Mouse (Mus musculus): ENCODE data around the gene Aacs.
"Not testable (repeated sequence)": the region's sequence is repeated elsewhere in the genome, so short reads cannot be mapped to it uniquely, and the experiment has no call there.

The Aacs gene

GRCm38 (mm10) chr5:125465192-125465591 is 10.4 kb upstream of the Aacs start:
- no peak for DNase-seq (ENCODE audit: low read depth, low spot score)

- peak; percentile 100 for DNase-seq (ENCODE audit: low read depth, low spot score)
These were observed 9.9 kb upstream of the Aacs start for GRCm38 (mm10) chr5:125465701-125466106.

- DNase-seq (ENCODE audit: low read depth, low spot score) = no peak
These were observed 9.1 kb upstream of the Aacs start for GRCm38 (mm10) chr5:125466483-125466882.

GRCm38 (mm10) chr5:125467261-125467660 is 8.4 kb upstream of the Aacs start:
- DNase-seq (ENCODE audit: low read depth, low spot score) = no peak

- no peak for DNase-seq (ENCODE audit: low read depth, low spot score)
These were observed 4.9 kb upstream of the Aacs start for GRCm38 (mm10) chr5:125470713-125471112.

GRCm38 (mm10) chr5:125472796-125473475 is 2.7 kb upstream of the Aacs start:
- DNase-seq (ENCODE audit: low read depth, low spot score) = no peak

GRCm38 (mm10) chr5:125475030-125475429 is 584 bp upstream of the Aacs start:
- DNase-seq (ENCODE audit: low read depth, low spot score) = no peak

GRCm38 (mm10) chr5:125476286-125476625 is 642 bp downstream of the Aacs start:
- DNase-seq (ENCODE audit: low read depth, low spot score) = no peak

- DNase-seq (ENCODE audit: low read depth, low spot score) = no peak
These were observed 1.2 kb downstream of the Aacs start for GRCm38 (mm10) chr5:125476799-125477198.

GRCm38 (mm10) chr5:125477533-125477932 is 1.9 kb downstream of the Aacs start:
- DNase-seq (ENCODE audit: low read depth, low spot score) = no peak

- DNase-seq (ENCODE audit: low read depth, low spot score) = no peak
These were observed 2.4 kb downstream of the Aacs start for GRCm38 (mm10) chr5:125478037-125478436.

- DNase-seq (ENCODE audit: low read depth, low spot score) = no peak
These were observed 3.8 kb downstream of the Aacs start for GRCm38 (mm10) chr5:125479376-125479775.

GRCm38 (mm10) chr5:125480434-125481231 is 5.0 kb downstream of the Aacs start:
- no peak for DNase-seq (ENCODE audit: low read depth, low spot score)

GRCm38 (mm10) chr5:125482474-125482873 is 6.9 kb downstream of the Aacs start:
- no peak for DNase-seq (ENCODE audit: low read depth, low spot score)

GRCm38 (mm10) chr5:125483712-125484611 is 8.3 kb downstream of the Aacs start:
- DNase-seq (ENCODE audit: low read depth, low spot score) = no peak

- DNase-seq (ENCODE audit: low read depth, low spot score) = no peak
These were observed 9.6 kb downstream of the Aacs start for GRCm38 (mm10) chr5:125485031-125485778.

- no peak for DNase-seq (ENCODE audit: low read depth, low spot score)
These were observed 10.5 kb downstream of the Aacs start for GRCm38 (mm10) chr5:125486088-125486487.

GRCm38 (mm10) chr5:125487375-125488115 is 11.9 kb downstream of the Aacs start:
- no peak for DNase-seq (ENCODE audit: low read depth, low spot score)

- DNase-seq (ENCODE audit: low read depth, low spot score) = no peak
These were observed 12.5 kb downstream of the Aacs start for GRCm38 (mm10) chr5:125488116-125488455.

GRCm38 (mm10) chr5:125488953-125489352 is 13.3 kb downstream of the Aacs start:
- not testable (repeated sequence) for DNase-seq (ENCODE audit: low read depth, low spot score)

- no peak for DNase-seq (ENCODE audit: low read depth, low spot score)
These were observed 15.5 kb downstream of the Aacs start for GRCm38 (mm10) chr5:125491107-125491506.
